Mouse (Mus musculus) kidney, adult 9 months (tissue): ENCODE data around the gene Heyl.
"Not testable (repeated sequence)": the region's sequence is repeated elsewhere in the genome, so short reads cannot be mapped to it uniquely, and the experiment has no call there.

ENCODE experiments used
- DNase-seq: peaks from one replicate; pipeline ENCODE4 v3.0.0; 2022

Heyl gene

DNA sequence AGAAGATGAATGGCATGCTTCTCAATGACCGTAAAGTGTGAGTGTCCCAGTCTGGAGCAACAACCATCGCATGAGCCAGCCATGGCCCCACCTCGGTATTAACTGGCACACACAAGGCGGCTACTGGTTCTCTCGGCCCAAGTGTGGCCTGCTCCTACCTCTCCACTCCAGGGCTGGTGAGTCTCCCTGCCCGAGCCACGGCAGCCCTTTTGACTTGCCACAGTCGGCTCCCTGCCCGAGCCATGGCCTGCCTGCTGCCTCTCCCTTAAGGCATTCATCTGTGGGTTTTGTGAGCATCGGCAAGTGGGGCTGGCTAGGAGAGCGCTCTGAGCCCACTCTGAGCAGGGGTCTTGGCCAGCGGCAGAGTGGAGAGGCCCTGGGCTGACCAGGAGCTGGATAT is 55.7 kb downstream of the Heyl start:
- DNase-seq = no peak

DNA sequence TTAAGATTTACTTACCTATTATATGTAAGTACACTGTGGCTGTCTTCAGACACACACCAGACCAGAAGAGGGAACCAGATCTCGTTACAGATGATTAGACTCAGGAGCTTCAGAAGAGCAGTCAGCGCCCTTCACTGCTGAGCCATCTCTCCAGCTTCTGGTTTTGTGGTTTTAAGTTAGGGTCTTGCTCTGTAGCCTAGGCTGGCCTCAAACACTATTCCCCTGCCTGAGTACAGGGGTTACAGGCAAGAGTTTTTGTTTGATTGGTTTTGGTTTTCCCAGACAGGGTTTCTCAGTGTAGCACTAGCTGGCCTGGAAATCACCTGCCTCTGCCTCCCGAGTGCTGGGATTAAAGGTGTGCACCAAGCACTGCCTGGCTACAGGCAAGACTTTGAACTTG is 59.0 kb downstream of the Heyl start:
- DNase-seq = no peak

DNA sequence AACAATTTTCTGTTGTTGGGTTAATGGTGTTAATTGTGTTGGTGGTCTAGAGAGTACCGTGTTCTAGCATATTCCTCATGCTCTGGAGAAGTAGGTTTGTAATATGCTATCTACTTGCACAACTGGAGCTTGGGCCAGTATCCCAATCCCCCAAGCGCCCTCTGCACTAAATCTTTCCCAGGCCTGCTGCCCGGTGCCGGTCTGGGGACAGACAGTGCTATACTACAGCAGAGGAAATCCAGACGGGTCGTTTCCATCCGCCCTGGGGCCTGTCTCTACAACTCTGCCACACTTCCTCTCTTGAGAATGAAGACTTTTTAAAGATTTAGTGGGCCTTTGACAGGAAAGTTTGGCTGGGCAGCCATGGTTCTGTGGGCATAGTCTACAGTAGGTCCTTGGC is 59.6 kb downstream of the Heyl start:
- no peak for DNase-seq

DNA sequence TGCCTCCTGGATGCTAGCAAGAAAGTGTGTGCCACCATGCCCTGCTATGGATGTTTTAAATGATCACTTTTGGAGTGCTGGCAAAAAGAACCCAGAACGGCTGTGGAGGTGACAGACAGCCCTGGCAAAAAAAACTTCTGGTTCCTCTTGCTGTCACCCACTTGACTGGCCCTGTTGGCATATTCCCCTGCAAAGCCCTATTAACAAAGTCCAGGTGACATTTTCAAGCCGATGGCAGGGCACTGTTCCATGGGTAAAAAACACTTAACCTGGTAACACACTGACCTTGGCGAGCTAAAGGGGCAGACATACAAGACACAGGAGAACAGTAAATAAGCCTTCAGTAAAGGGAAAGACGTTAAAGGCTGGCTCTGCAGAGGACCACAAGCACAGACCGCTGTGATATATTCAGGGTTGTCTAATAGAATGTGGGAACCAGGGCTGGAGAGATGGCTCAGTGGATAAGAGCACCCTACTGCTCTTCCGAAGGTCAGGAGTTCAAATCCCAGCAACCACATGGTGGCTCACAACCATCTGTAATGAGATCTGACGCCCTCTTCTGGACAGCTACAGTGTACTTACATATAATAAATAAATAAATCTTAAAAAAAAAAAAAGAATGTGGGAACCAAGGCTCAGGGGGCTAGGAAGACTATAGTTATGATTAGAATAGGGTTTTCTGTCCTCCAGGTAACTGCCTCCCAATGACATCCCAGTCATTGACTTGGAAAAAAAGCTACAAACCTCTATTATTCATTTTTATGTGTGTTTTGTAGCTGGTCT is 60.5 kb downstream of the Heyl start:
- no peak for DNase-seq

DNA sequence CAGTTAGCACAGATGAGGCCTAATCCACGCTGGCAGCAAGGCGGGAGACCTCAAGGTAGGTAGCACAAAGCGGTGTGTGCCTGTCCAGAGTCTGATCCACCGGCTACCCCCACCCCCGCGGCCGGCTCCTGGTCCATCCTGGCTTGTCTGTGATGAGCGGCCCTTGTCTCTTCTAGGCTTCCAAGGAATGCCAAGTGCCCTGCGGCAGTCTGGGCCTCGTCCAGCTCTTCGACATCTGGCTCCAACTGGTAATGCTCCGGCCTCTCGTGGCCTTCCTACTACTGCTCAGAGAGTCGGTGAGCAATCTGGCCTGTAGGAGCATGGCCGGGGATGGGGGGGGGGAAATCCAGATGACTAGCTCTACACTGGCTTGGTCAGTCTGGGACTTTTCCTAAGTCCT is 61.7 kb downstream of the Heyl start:
- DNase-seq = not testable (repeated sequence)

DNA sequence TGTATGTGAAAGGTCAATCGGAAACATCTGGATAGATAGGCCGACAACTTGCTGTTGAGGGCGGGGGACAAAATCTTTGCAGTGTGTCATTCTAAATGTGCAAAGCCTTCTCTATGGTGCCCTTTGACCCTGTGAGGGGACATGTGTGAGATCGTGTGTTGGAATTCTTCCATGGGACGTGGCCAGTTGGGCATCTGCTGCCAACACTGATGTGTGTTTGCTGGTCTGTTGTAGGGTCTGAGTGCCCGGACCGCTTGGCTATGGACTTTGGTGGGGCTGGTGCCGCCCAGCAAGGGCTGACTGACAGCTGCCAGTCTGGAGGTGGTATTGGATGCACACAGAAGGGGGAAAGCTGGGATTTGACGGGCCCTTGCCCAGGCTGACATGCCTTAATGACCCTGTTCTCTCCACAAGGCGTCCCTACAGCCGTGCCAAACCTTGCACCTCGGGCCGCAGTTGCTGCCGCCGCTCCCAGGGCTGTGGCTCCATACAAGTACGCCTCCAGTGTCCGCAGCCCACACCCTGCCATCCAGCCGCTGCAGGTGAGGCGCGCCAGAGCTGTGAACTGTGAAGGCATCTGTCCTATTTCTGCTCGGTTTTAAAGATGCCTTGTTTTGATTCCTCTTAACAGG is 62.3 kb downstream of the Heyl start:
- DNase-seq = no peak

DNA sequence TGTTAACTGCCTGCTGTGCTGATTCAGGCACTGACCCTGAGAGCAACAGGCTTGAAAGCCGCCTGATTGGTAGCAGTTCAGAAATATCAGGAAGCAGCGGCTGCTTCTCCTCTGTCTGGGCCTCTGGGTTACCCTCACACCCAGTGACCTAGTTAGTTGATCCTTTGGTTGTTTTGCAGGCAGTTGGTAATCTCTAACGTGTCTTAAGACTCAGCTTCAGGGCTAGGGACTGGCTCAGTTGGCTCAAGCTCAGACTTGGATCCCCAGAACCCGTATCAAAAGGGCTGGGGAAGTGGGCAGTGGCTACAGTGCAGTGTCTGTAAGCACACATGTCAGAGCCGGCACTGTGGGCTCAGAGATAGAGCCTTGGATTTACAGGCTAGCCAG is 62.8 kb downstream of the Heyl start:
- no peak for DNase-seq

DNA sequence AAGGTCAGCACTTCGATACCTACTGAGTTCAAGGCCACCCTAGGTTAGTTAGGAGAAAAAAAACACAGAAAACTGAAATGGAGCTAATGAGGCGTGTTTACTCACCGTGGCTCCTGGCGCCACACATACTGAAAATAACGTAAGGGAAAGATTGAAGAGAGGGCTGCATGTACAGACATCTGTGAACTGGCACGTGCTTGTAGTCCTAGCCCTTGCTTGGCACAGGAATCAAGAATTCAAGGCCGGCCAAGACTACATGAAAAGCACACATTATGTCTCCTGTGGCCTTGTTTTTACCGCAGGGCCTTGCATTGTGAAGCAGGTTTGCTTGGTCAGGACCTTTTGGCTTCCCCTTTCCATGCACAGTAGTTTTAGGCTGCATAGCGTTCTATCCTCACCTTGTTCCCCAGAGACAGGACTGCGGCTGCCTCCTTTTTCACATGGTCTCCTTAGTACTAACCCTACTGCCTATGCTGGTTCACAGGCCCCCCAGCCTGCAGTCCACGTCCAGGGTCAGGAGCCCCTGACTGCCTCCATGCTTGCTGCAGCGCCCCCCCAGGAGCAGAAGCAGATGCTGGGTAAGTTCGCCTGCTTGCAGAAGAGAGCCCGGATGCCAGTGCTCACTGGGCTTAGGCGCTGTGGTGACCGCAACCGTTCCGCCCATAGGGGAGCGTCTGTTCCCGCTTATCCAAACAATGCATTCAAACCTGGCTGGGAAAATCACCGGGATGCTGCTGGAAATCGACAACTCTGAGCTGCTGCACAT is 64.0 kb downstream of the Heyl start:
- no peak for DNase-seq

DNA sequence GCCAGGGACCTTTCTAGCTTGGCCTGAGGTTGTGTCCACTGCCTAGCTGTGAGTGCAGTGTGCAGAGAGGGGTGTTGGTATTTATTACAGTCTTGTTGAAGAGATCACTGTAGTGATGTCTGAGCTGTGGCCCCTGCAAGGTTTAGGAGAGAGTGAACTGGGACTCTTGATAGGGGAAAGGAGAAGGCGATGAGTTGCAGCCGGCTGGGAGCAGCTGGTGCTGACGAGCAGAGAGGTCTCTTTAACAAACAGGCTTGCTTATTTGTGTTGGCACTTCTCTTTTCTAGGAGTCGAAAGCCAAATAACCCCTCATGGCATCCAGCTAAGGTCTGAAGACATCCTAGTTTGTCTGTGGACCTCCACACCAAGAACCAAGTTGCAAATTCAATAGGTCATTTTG is 64.9 kb downstream of the Heyl start:
- DNase-seq = no peak

DNA sequence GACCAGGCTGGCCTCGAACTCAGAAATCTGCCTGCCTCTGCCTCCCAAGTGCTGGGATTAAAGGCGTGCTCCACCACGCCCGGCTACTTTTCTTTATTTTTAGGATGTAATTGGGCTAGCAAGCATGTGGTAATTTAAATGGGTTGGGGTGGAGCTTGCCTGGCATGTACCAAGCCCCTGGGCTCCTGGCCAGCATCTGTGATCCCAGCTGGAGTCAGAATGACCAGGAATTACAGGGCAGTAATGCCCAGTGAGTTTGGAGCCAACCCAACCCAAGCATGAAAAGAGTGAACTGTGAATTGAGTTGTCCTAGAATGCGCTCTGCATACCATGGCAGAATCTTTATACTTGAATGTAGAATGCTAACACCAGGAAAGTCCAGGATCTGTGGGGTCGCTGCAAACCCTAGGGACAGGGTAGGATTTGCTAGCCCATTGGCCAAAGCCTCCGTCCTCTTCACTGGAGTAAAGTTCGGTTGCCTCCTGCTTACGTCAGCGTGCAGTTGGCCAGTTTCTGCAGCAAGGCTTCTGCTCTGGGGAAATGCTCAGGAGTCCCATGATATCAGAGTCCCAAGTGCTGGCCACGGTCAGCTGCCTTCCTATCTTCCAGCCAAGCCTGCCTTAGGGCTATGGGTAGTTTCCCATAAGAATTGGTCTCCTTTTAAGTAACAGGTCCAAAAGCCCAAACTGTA is 65.8 kb downstream of the Heyl start:
- DNase-seq = peak; percentile 73
